Mouse (Mus musculus): ENCODE measurements around the gene Mtss1l.
A peak's percentile ranks its signal among the peaks of the same experiment; 100 is the strongest.

The Mtss1l gene

DNA sequence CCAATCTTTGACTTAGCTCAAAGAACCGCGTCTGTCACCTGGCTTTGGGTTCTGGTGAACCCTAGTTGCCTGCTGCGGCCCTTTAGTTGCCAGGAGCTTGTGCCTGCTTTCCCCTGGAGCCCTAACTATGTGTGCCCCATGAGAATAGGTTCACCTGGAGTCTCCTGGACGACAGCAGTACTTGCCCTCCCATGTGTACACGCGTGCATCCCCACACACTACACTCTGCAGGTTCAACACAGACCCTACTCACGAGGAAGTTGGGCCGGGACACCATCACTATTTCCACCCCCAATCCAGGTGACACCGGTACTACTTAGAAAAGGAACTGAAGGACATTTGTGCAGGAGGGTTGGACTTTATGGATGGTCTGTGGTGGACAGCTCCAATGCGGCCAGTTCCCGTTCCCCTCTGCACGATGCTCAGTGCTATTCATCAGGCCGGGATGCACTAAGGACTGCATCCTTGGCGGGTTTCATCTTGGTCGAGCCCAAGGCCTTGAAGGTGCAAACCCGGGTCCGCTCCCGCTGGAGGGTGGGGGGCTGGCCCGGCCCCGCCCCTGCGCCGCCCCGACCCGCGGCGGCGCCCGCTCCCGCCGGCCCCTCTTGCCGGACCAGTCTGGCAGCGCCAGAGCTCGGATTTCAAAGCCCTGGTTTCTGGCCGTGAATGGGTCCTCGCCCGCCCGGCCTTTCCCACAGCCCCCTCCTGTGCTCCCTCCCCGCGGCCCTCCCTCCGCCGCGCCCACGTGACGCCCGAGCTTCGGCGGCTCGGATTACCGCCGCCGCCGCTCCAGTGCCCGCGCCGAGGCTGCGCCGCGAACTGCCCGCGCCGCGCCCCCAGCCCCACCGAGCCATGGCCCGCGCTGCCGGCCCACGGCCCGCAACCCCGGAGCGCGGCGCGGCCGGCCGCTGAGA, at the start of gene Mtss1l:
Gene Mtss1l (plus strand): TSS at position 792 of the 914 bp plus-strand sequence.
- peak; percentile 71 for DNase-seq

DNA sequence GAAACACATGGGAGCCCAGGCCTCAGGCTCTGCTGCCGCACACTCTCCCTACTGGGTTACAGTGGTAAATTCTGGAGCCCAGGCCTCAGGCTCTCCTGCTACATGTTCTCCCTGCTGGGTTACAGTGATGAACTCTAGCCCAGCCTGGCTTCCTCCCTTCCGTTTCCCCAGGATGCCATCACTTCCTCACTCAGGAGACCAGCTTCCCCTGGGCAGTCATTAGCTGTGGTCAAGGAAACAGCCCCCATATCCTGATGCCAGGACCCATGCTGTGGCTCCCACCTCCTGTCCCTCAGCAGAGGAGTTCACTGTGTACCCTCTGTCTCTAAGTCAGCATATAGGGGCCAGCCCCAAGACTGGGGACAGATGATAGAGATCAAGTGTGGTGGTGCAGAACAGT, 49.1 kb upstream of the Mtss1l start:
- no peak for DNase-seq

DNA sequence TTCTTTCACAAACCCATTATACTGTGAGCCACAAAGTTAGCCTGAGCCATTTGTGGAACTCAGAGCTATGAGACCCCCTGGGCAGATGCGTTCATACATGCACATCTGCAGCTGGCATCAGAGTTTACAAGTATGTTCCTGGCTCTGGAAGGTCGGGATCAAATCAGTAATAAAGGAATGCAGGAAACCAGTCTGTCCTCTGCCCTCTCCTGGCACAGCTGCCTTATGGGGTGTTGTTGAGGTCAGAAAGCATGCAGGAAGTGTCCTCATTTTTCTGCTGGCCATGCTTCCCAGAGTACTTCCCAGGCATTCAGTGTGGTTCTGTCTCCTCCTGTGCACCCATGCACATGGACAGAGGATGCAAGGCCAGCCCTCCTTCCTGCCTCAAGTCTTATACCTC, 48.1 kb upstream of the Mtss1l start:
- no peak for DNase-seq

DNA sequence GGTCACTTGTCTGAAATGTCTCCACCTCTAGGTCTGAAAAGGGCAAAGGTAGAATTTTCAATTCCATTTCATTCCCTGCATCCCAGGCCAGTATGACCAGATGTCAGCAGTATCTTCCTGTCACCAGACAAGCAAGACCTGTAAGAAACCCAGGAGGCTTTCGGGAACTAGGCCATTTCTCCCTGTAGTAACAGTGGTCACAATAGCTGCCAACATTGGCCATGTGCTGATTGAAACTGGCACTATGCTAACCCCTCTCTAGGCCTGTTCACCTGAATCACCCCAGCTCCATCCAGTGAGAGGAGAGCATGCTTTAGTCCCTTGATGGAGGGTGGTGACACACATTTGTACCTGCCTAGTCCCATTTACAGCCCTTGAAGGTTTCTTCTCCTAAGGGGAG, 46.7 kb upstream of the Mtss1l start:
- no peak for DNase-seq

DNA sequence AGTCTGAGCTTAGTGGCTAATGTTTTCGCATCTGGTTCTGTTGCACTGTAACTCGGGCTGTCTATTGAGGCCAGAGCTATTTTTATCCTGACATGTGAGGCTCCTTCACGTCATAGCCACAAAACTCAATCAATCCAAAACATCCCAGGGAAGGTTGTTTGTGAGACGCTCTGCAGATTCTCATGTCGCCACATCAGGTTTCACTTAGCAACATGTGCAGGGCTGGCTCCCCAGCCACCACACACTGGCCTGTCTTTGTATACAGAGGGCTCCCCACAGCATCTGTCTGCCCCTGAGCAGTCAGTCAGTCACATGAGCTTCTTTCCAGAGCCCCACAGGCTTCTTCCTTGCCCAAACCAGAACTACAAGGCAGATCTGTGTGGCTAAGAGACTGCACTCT, 44.6 kb upstream of the Mtss1l start:
- no peak for DNase-seq

DNA sequence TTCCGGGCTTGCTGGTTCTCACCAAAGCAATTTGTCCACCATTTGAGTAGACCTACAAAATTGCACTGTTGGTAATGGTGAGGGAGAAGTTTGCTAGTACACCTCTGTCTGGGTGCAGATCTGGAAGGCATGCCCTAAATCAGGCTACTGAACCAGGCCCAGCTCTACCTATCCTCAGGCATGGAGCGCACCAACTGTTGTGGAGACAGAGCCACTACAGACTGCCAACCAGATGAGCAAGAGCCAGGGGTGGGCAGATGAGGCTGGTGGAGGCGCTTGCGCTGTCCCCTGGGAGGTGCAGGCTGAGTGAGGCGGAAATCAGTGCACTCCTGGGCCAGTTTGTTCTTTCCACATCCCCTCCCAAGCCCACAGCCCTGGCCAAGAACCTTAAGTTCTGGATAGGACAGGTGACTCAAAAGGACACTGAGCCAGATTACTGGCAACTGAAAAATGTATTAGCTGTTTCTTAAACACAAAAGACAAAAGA, 44.1 kb upstream of the Mtss1l start:
- no peak for DNase-seq

DNA sequence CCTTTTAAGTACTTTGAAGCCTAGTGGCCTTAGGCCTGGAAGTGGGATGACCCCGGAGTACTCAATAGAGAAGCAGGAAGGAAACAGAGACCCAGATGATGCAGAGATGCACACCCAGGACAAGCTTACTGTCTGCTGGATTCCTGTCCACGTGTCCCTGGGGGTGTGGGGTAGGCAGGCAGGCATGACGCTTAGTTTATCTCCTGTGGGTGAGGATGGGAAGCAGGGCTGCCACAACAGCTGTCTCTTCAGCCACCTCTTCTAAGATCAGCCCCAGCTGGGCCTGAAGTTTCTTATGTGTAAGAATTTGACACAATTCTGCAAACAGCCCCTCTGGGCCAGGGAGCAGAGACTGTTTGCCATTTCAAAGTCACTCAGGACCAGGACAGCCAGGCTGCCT, 42.3 kb upstream of the Mtss1l start:
- no peak for DNase-seq

DNA sequence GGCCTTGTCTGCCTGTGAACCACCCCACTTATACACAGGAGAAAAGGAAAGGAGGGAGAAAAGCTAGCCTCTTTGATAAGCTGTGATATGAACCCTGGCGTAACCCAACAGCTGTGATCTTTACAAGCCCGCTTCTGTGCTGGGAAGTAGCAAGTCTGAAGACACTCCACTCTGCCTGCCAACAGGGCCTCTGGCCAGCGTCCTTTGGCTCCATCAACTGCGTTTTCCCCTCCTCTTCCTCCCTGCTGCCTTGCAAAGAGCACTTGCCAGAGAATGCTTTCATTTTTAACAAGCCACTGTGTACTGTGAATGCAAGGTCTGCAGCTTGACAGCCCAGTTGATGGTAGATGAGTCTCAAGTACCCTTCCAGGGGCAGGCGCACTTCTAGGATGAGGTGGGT, 33.5 kb upstream of the Mtss1l start:
- DNase-seq: peak; percentile 80

DNA sequence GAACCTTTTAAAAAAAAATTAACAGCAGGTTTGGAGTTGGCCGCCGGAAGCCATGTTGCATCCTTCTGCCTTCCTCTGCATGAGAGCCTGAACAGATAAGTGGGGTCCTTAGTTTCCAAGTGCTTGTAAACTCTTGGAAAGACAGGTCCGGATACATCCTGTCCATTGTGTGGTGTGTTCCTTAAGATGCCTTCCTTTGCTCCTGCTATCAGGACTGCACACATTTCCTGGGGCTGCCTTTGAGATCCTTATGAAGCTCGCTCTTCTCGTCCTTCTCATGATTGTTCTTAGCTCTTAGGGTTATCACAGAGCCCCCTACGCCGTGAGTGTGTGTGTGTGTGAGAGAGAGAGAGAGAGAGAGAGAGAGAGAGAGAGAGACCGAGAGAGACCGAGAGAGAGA, 31.3 kb upstream of the Mtss1l start:
- DNase-seq: no peak

DNA sequence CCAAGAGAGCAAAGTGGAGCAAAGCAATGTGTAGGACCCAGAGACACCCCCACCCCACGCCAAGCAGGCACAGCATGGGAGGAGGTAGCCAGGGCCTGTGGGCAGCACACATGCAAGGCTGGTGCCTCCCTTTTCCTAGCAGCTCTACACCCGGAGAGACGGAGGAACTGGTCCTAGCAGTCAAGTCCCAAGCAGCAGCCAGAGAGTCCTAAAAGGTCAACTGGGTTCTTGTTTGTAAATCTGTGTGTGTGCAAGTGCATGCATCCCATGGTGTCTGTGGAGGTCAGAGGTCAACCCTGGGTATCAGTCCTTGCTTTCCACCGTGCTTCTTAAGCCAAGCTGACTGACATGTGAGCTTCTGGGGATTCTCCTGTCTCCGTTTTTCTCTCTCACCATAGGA, 27.1 kb upstream of the Mtss1l start:
- DNase-seq: no peak

DNA sequence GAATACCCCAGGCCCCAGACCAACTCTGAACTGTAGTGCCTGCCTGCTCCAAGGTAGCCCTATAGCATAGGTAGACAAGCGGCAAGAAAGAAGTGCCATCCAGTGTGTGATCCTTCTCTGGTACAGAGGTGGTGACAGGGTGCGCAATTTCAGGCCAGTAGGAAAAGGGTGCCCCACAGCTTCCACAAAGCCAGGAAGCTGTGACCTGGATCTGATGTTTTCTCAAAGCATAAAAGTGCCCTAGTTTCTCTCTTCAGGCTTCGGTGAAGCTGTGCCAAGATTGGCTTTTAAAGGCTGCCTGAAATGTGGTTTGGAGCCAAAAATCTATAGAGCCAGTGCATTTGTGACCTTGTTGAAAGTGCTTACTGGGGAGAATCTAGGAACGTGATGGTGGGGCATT, 26.4 kb upstream of the Mtss1l start:
- DNase-seq: no peak

DNA sequence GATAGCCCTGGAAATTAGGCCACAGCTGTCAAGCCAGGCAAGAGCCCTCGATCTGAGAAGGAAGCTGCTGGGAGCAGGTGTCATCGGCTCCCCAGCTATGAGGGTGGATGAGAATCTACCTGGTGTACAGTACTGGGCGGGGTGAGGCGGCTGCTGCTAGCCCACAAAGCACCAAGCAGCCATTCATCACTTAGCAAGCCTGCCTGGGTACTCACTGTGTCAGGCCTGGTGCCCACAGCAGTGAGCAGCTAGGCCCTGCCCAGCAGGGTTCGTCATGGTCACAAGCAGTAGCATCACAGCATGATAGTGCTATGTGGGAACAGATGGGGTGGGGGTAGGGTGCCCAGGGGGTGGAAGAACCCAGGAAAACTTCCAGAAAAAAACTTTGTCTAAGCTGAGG, 25.8 kb upstream of the Mtss1l start:
- DNase-seq: no peak

DNA sequence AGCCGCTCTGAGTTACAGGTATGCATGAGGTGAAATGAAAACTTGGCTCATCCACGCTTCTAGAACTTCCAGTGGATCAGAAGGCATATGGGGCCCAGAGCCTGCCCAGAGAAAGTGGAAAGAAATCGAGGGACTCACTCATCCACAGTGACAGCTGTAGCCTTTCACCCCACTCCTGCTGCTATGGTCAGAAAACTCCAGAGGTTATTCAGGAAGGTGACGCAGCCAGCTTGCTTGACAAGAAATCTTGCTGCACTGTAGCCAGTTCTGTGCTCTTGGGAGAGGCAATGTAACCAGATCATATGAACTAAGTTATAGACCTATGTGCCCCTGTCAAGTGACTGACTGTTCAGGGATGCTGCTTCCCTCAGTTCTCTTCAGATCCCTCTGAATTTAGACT, 25.2 kb upstream of the Mtss1l start:
- DNase-seq: no peak

DNA sequence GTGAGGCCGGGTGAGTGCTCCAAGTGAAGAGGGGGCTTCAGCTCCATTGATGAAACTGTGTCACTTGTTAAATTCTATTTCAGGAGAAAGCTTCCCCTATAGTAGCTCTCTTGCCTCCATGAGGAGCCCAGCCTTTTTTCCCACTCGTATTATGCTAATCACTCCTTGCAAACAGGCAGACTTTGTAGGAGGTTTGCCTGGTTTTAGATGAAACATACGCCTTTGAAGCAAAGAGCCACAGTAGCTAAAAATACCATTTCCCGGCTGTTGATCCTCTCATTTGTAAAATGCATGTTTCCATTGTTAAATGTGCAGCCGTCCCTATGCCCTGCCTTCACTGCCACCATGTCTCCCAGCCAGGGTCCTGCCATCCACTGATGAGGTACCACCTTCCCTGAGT, 23.7 kb upstream of the Mtss1l start:
- peak; percentile 65 for DNase-seq

DNA sequence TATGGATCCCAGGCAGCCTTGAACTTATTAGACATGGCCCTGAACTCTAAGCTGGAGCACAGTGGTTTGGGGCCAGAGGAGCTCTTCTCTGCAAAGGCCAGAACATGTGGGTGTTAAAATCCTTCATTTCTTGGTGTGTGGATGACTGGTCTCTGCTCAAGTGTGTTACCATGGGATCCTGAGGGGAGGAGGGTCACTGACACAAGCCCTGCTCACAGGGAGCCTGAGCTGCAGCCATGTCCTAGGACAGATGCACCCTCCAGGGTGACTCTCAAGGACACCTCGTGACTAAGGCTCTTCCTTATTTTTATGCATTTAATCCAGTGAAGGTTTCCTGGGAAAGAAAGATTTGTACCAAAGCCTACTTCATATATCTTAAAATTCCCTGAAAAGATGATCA, 23.2 kb upstream of the Mtss1l start:
- DNase-seq: no peak

DNA sequence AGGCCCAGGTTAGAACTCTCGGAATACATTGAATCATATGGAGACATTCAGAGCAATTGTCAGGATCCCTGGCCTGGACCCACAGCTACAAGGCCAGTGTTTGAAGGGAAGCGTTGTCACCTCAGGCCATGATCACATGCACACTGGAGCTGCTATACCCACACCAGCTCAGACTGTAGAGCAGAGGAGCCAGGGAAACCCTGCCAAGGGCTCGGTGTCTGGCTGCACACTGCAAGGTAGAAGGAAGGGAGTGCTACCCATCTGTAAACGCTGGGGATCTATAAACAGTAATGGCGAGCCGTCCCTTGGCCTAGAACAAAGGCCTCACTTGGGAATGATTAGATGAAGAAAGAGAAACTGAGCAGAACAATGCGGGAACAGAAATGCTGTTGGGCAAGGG, 21.8 kb upstream of the Mtss1l start:
- DNase-seq: no peak

DNA sequence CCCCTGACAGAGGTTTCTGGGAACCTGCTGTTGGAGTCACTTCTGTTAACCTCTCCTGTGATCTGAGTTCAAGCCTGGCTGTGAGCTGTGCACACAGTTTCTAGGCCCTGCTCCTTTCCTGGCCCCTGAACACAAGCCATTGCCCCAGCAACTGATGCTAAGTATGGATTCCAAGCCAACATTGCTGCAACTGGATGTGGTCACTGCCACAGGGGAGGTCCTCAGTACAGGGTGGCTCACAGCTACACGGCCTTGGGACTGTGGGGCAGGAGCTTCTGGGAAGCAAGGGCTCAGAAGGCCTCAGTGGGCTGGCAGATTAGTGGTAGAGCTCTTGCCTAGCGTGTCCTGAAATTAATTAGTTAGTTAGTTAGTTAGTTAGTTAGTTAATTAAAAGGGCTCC, 20.7 kb upstream of the Mtss1l start:
- DNase-seq: no peak

DNA sequence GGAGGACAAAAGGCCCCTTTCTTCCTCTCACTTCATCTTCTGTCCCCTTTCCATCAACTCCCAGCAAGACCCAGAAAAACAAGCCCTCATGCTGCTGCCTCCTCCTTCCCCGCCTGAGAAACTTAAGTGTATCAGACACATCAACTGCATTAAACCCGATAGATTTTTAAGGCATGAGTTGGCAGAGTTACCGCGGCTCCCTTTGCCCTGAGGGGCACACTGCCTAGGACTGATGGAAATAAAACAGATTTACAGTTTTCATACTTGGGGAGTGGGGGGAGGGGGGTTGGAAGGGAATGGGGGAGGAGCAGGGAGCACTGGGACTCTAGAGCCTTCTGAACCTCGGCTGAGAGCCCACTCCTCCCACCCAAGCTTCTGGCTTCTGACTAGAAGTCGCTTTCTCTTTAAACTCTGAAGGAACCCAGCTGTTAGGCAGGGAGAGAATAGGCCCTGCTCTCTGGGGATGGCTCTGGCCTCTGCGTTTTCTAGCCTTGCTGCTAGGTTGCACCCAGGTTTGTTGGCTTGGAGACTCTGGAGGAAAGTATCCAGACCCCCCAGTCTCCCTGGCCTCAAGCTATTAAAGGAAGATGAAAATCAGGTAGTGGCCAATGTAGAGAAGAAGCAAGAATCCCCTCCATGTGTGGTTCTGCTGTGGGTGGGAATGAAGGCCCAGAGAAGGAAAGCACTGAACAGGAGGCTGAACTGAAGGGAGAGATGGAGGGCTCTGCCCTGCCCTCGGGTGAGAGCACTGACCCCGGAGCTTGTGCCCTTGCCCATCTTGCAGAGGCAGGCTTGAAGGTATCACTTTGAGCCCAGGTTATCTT, 18.4 kb upstream of the Mtss1l start:
- no peak for DNase-seq

DNA sequence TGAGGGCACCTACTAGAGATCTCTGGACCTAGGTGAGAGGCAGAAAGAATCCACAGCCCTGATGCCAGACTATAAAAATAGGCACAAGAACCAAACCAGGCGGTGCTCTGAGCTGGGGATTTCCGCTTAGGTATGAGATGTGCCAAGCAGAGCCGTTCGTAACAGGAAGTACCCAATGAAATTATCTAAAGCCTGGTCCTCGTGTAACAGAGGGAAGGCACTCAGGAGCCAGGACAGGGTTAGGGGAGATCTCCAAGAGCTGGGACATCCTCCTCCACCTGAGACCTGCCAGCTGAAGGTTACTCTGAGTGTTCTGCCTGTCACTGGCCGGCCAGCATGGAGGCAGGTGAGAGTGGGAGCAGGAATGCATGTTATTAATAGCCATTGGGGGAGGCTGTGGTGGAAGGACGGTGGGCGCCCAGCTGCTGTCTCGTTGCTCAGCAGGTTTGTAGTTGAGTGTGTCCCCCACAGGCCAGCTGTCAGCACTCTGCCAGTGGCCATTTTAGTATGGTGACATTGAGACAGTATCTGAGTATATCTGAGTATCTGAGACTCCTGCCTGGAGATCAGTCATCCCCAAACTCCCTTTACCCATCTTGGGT, 17.7 kb upstream of the Mtss1l start:
- DNase-seq: no peak

DNA sequence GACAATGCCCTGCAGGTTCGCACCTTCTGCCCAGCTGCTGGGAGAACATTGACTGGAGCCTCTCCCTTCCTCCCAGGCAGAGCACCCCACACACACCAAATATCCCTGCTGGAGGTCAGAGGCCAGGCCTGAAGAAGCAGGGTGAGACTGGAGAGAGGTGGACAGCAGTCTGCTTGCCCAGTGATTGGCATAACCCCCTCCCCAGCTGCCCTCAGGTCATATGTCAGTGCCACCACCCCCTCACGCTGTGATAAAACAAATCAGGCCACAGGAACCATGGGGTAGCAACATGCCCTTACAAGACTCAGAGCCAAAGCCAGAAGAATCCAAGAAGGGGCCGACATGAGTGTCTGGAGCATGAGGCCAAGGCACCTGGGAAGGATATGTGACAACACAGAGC, 17.2 kb upstream of the Mtss1l start:
- no peak for DNase-seq

DNA sequence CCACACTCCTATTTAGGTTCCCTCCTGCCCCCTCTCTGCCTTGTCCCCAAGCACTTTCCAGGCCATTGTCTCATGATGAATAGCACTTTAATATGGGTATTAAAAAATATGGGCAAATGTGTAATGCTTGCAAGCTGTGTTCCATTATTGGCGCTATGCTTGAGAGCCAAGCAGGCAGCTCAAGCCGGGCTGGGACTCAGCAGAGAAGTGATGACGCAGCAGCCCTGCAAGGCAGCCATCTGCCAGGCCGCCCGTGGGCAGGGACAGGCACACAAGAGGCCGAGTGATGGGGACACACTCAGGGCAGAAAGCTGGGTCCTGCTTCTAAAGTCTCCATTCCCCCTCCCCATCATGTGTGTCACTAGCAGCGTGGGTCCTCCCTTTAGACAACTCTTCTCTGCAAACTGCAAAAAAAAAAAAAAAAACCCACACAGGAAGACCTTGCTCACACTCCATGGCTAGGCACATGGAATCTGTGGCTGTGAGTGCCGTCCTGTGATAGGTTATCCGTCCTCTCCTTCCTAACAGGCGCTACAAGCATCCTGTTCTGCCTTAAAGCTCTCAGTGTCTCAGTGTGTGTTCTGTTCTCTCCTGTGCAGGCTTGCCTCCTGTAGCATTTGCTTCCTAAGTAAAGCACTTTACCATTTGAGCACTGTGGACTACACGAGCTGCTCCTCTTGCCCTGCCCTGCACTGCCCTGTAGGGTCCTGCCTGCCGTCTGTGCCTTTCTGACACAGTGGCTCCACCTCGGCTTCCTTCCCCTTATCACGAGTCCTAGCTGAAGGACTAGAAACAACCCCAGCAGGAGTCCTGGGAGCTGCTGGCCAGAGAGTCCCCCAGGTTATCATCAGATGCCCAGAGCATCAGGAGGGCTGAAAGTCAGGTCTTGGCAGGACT, 15.6 kb upstream of the Mtss1l start:
- DNase-seq: peak; percentile 83

DNA sequence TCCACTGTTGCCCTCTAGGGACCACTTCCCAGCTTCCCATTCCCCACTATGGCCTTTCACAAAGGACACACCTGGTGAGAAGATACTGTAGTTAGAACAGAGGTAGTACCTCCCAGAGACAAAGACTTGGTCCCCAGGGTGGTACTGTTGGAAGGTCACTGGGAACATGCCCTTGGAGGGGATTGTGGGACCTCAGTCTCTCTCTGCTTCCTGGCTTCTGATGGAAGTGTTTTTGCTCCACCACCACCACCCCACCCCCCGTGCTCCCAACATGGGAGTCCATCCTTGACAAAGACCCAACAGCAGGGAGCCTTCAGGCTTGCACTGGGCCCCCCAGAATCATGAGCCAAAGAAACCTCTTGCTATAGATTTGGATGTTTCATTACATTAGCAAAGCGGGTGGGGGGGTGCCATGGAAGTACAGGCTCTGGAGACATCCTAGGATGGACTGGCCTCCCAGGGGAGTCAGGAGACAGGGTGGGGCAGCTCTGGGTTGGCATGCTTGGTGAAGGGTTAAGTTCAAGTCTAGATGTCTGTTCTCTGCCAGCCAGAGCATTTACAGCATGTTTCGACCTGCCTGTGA, 14.9 kb upstream of the Mtss1l start:
- DNase-seq: no peak

All from layer of hippocampus, adult 9-11 months (tissue).